Mouse (Mus musculus): ENCODE results near the gene Necab2. TPM values are rescaled to one million over a fixed set of nuclear protein-coding genes. Genes with fewer than 3 reads are reported as not detected.

The Necab2 gene
- polyA plus RNA-seq, 1 experiment from 2014 or later: 41.7 TPM

- WGBS: 90% methylated on average over 3 of the region's 3 CpGs
- no peak overlapping the region for H3K4me2 ChIP-seq
- no peak for ATAC-seq (ENCODE audit: low read depth)
Observed at GRCm38 (mm10) chr8:119429552-119429951, 17.0 kb upstream of the Necab2 start.

GRCm38 (mm10) chr8:119430250-119430649 lies 16.3 kb upstream of the Necab2 start:
- Histone ChIP-seq H3K9me3 (no peaks in the 10 kb centered on the region), H3K36me3 (no peaks in the 10 kb centered on the region), H3K4me2 (no peak overlapping the region), H3K4me3 (no peak overlapping the region), H3K27me3 (no peaks in the 10 kb centered on the region), H3K9ac (no peak overlapping the region), H3K27ac (replicated peaks) (no peak overlapping the region), H3K4me1 (replicated peaks) (no peaks in the 10 kb centered on the region)
- ATAC-seq (ENCODE audit: low read depth): no peak
- 81% methylated on average over 8 of the region's 8 CpGs for WGBS

More at GRCm38 (mm10) chr8:119429552-119429951, 17.0 kb upstream of the Necab2 start:
- Histone ChIP-seq H3K27me3 (no peaks in the 10 kb centered on the region), H3K4me3 (no peak overlapping the region), H3K9ac (no peak overlapping the region), H3K36me3 (no peaks in the 10 kb centered on the region), H3K4me1 (replicated peaks) (no peaks in the 10 kb centered on the region), H3K27ac (replicated peaks) (no peak overlapping the region), H3K9me3 (no peaks in the 10 kb centered on the region)

DNA sequence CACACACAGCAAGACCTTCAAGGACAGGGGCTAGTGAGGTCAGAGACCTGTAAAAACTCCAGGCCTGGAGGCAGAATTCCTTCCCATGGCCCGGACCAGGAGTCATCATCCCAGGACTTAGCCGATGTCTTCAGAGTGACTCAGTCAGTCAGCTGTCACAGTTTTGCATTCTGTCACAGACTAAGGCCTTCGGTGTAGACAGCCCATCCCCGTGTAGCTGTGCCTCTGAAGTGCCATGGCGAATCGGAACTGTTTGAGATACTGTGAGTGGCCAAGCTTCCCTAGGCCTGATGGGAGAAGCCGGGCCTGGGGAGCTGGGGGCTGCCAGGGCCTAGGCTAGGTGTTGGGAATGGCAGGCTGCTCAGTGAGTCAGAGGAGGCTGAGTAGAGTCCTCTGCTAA lies 15.8 kb upstream of the Necab2 start:
- no peak for ATAC-seq (ENCODE audit: low read depth)
- WGBS: 92% methylated on average over 7 of the region's 7 CpGs
- Histone ChIP-seq H3K9ac (no peak overlapping the region), H3K27me3 (no peaks in the 10 kb centered on the region), H3K4me3 (no peak overlapping the region), H3K27ac (replicated peaks) (no peak overlapping the region), H3K4me2 (no peak overlapping the region), H3K9me3 (no peaks in the 10 kb centered on the region), H3K36me3 (no peaks in the 10 kb centered on the region), H3K4me1 (replicated peaks) (no peaks in the 10 kb centered on the region)

GRCm38 (mm10) chr8:119432372-119432771 lies 14.1 kb upstream of the Necab2 start:
- H3K4me1 ChIP-seq (replicated peaks): no peaks in the 10 kb centered on the region
- ATAC-seq (ENCODE audit: low read depth): no peak
- H3K9ac ChIP-seq: no peak overlapping the region
- 60% methylated on average over 3 of the region's 3 CpGs for WGBS
- no peak overlapping the region for H3K4me2 ChIP-seq
- H3K4me3 ChIP-seq: no peak overlapping the region
- no peaks in the 10 kb centered on the region for H3K36me3 ChIP-seq
- no peaks in the 10 kb centered on the region for H3K27me3 ChIP-seq
- no peak overlapping the region for H3K27ac ChIP-seq (replicated peaks)
- H3K9me3 ChIP-seq: no peaks in the 10 kb centered on the region

- H3K9ac ChIP-seq: no peak within 1 kb of the TSS
- no peak within 1 kb of the TSS for H3K4me2 ChIP-seq
- WGBS: 90% methylated on average over 13 of the region's 13 CpGs
- H3K36me3 ChIP-seq: no peaks in the 10 kb centered on the region
- no peak within 1 kb of the TSS for H3K4me3 ChIP-seq
- no peaks in the 10 kb centered on the region for H3K9me3 ChIP-seq
- no peak within 1 kb of the TSS for H3K27ac ChIP-seq (replicated peaks)
- H3K4me1 ChIP-seq (replicated peaks): no peaks in the 10 kb centered on the region
- H3K27me3 ChIP-seq: no peaks in the 10 kb centered on the region
- no peak for ATAC-seq (ENCODE audit: low read depth)
Observed at GRCm38 (mm10) chr8:119433582-119434174, 12.8 kb upstream of the Necab2 start, which contains the start of gene Osgin1. Gene Osgin1 (plus strand): TSS chr8:119434124.

DNA sequence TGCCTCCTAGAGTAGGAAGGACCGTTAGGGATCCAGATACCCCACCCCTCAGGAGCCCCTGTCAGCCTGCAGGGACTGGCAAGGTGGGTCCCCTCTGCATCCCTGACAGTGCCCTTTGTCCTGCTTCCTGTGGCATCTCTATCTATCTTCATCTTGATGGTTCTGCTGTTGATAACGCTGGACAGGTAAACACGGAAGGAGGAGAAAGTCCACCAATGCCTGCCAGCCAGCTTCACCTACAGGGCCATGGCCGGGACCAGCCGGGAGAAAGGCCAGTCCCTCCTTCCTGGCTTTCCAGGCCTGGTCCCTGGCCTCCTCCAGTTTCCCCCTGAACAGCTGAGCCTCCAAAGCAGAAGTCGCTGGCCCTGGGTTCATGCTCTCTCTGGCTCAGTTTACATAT lies 11.9 kb upstream of the Necab2 start:
- H3K4me2 ChIP-seq: no peak overlapping the region
- ATAC-seq (ENCODE audit: low read depth): no peak
- 83% methylated on average over 6 of the region's 6 CpGs for WGBS
- H3K27me3 ChIP-seq: no peaks in the 10 kb centered on the region
- H3K36me3 ChIP-seq: no peaks in the 10 kb centered on the region
- H3K27ac ChIP-seq (replicated peaks): no peak overlapping the region
- H3K9me3 ChIP-seq: no peaks in the 10 kb centered on the region
- H3K4me3 ChIP-seq: no peak overlapping the region
- H3K4me1 ChIP-seq (replicated peaks): no peaks in the 10 kb centered on the region; the same call in none of the 2 replicates
- no peak overlapping the region for H3K9ac ChIP-seq

DNA sequence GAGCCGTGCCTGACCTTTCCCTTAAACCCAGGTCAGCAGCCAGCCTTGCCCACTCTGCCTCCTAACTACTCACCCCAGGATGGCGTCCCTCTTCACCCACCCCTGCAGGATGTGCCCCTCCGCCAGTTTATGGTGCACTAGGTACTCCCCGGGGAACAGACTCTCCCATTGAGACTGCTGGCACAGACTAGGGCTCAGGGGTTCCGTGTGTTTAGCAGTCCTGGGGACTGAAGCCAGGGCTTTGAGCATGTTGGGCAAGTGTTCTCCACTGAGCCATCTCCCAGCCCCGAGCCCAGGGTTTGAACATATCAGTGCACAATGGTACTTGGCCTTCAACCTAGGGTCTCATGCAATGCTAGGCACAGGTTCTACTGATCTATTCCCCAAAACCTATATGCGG lies 11.0 kb upstream of the Necab2 start:
- Histone ChIP-seq H3K36me3 (no peaks in the 10 kb centered on the region), H3K27ac (replicated peaks) (no peak overlapping the region), H3K9ac (no peak overlapping the region), H3K4me1 (replicated peaks) (peaks cover 7% of the 10 kb centered on the region), H3K9me3 (no peaks in the 10 kb centered on the region), H3K4me2 (no peak overlapping the region), H3K4me3 (no peak overlapping the region), H3K27me3 (no peaks in the 10 kb centered on the region)
- 81% methylated on average over 7 of the region's 7 CpGs for WGBS
- ATAC-seq (ENCODE audit: low read depth): no peak

GRCm38 (mm10) chr8:119436331-119436730 lies 10.2 kb upstream of the Necab2 start:
- Histone ChIP-seq H3K9ac (no peak overlapping the region), H3K9me3 (no peaks in the 10 kb centered on the region), H3K27me3 (no peaks in the 10 kb centered on the region), H3K4me1 (replicated peaks) (peaks cover 15% of the 10 kb centered on the region), H3K4me2 (no peak overlapping the region), H3K4me3 (no peak overlapping the region), H3K36me3 (no peaks in the 10 kb centered on the region), H3K27ac (replicated peaks) (no peak overlapping the region)
- ATAC-seq (ENCODE audit: low read depth): no peak
- 87% methylated on average over 10 of the region's 10 CpGs for WGBS

DNA sequence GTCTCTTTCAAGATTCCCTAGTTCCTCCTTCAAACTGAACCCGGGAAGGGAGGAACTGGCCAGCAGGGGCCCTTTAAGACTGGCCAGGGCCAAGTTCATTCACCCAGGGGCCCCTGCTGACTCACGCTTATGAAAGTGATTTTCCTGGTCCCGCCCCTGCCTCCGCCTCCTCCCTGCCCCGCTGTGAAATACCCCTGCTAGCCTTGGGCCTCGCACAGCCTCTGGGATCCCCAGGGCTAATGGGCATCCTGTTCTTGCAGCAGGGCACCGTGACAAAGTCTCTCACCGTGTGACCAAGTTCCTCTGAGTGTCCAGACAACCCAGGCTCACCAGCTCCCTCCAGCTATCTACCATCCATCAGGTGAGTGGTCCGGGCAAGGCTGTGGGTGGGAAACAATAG lies 9.6 kb upstream of the Necab2 start:
- H3K27me3 ChIP-seq: no peaks in the 10 kb centered on the region
- H3K4me2 ChIP-seq: no peak overlapping the region
- no peaks in the 10 kb centered on the region for H3K36me3 ChIP-seq
- no peak overlapping the region for H3K4me3 ChIP-seq
- no peak overlapping the region for H3K27ac ChIP-seq (replicated peaks)
- no peak for ATAC-seq (ENCODE audit: low read depth)
- 23% methylated on average over 9 of the region's 9 CpGs for WGBS
- no peak overlapping the region for H3K9ac ChIP-seq
- peaks cover 16% of the 10 kb centered on the region for H3K4me1 ChIP-seq (replicated peaks)
- H3K9me3 ChIP-seq: no peaks in the 10 kb centered on the region

- Histone ChIP-seq H3K4me3 (no peak overlapping the region), H3K4me2 (no peak overlapping the region), H3K9ac (no peak overlapping the region), H3K4me1 (replicated peaks) (peaks cover 16% of the 10 kb centered on the region), H3K36me3 (no peaks in the 10 kb centered on the region), H3K9me3 (no peaks in the 10 kb centered on the region), H3K27me3 (no peaks in the 10 kb centered on the region), H3K27ac (replicated peaks) (no peak overlapping the region)
- ATAC-seq (ENCODE audit: low read depth): no peak
- 73% methylated on average over 11 of the region's 11 CpGs for WGBS
Observed at GRCm38 (mm10) chr8:119437506-119437905, 9.0 kb upstream of the Necab2 start.

GRCm38 (mm10) chr8:119438876-119439275 lies 7.6 kb upstream of the Necab2 start:
- H3K27ac ChIP-seq (replicated peaks): no peak overlapping the region
- no peaks in the 10 kb centered on the region for H3K27me3 ChIP-seq
- no peaks in the 10 kb centered on the region for H3K36me3 ChIP-seq
- ATAC-seq (ENCODE audit: low read depth): no peak
- no peak overlapping the region for H3K4me2 ChIP-seq
- H3K9me3 ChIP-seq: no peaks in the 10 kb centered on the region
- WGBS: 81% methylated on average over 6 of the region's 6 CpGs
- H3K9ac ChIP-seq: no peak overlapping the region
- peaks cover 16% of the 10 kb centered on the region for H3K4me1 ChIP-seq (replicated peaks)
- H3K4me3 ChIP-seq: no peak overlapping the region

DNA sequence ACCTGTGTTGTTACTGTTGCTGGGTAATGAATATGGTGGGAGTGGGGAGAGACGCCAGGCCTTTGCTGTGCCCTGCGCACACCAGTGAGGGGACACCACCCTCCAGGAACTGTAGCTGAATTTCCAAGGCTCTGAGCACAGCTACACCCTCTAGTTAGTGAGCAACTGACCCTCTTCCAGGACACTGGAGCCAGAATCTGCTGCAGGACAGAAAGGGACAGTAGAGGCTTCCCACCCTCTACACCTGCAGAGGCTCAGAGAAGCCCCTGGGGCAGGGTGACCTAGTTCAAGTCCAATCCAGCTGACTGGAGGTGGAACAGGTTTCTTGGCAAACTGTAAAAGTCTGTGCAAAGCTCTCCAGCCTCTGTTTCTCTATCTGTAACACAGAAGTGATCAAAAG lies 7.1 kb upstream of the Necab2 start:
- H3K4me3 ChIP-seq: no peak overlapping the region
- no peak overlapping the region for H3K9ac ChIP-seq
- peak overlapping the region; percentile 61; the same call in 1 of the 2 replicates for H3K27ac ChIP-seq (replicated peaks)
- no peaks in the 10 kb centered on the region for H3K9me3 ChIP-seq
- H3K36me3 ChIP-seq: no peaks in the 10 kb centered on the region
- no peak for ATAC-seq (ENCODE audit: low read depth)
- WGBS: 87% methylated on average over 2 of the region's 2 CpGs
- H3K4me1 ChIP-seq (replicated peaks): peaks cover 16% of the 10 kb centered on the region
- H3K4me2 ChIP-seq: no peak overlapping the region
- no peaks in the 10 kb centered on the region for H3K27me3 ChIP-seq

GRCm38 (mm10) chr8:119439893-119440249 lies 6.6 kb upstream of the Necab2 start:
- H3K4me2 ChIP-seq: no peak overlapping the region
- 41% methylated on average over 7 of the region's 7 CpGs for WGBS
- peak overlapping the region; percentile 61 for H3K27ac ChIP-seq (replicated peaks)
- no peak overlapping the region for H3K9ac ChIP-seq
- ATAC-seq (ENCODE audit: low read depth): peak; percentile 80
- H3K9me3 ChIP-seq: no peaks in the 10 kb centered on the region
- H3K36me3 ChIP-seq: no peaks in the 10 kb centered on the region
- no peaks in the 10 kb centered on the region for H3K27me3 ChIP-seq
- no peak overlapping the region for H3K4me3 ChIP-seq
- H3K4me1 ChIP-seq (replicated peaks): peaks cover 16% of the 10 kb centered on the region
